Mouse (Mus musculus) brain, embryonic 14.5 days (tissue): Measurements from ENCODE around the gene Anxa11.

Source experiments
- CTCF ChIP-seq: fragments of 200-500 bp; IDR thresholded peaks from 2 replicates; pipeline ENCODE4 v1.5.1; 2012; ENCODE audit warnings: inconsistent platforms, mild to moderate bottlenecking, moderate library complexity, borderline replicate concordance; ENCODE audit not compliant: insufficient read depth, insufficient read length; ENCODE audit errors: extremely low read depth
- POLR2A ChIP-seq: fragments of 200-500 bp; IDR thresholded peaks from 2 replicates; pipeline ENCODE4 v1.6.1; 2012; ENCODE audit warnings: mild to moderate bottlenecking, inconsistent platforms, borderline replicate concordance; ENCODE audit not compliant: poor library complexity, insufficient read depth, insufficient read length, severe bottlenecking; ENCODE audit errors: extremely low read depth

DNA sequence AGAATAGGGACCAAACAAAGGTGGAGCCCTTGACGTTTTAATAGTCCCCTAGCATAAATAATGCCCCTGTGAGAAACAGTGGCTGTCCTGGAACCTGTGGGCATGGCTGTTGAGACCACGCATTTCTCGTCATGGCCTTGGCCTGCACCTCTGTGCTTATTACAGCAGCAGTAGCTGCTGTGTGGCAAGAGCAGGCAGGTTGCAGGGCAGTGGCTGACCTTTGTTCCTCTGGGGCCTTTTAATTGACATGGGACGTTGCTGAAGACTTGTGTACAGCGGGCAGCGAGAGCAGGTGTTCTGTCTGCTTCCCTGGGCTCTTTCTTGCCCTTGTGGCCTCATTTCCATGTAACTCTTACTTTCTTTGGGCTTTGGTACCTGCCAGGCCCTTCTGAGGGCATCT, 25.9 kb downstream of the Anxa11 start:
- TF ChIP-seq CTCF (no peak), POLR2A (no peak)
